Mouse (Mus musculus): ENCODE measurements around the gene Sppl3. TPM values are rescaled to one million over a fixed set of nuclear protein-coding genes. Genes with fewer than 3 reads are reported as not detected.
A peak's percentile ranks its signal among the peaks of the same experiment; 100 is the strongest.

Sppl3 gene
- total and polyA plus RNA-seq, 3 experiments, result 14.3 to 29.2 (median 14.9) TPM

DNA sequence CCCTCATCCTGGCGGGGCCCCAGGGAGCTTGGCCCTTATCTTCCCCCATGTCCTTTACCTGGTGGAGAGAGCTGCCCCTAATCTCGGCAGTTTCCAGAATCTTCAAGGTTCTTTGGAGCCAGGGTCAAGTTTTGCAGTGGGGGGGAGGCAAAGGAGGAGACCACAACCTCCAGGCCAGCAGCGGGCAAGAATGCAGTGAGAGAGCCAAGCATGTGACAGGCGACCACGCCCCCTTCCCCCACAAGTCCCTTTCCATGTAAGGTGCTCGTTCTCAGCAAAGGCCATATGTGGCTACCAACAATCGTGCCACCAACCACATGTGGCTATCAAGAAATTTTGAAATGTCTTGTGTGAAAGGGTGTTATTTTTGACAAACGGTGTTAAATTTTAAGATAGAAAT is 37.8 kb upstream of the Sppl3 start:
- no peak overlapping the region for H3K9ac ChIP-seq (ENCODE audit: insufficient read depth, low read depth)
- DNase-seq (ENCODE audit: extremely low read depth), result no peak
- H3K27ac ChIP-seq (ENCODE audit: insufficient read depth, low read depth), result no peak overlapping the region
- dilution Hi-C loops (cut with MboI; ENCODE audit: extremely low pct_ligation_motif_present, extremely low pct_unique_long_range_greater_than_20kb, low sequenced_read_pairs) (no loop called here), in situ Hi-C loops (cut with MboI; ENCODE audit: low pct_ligation_motif_present, low pct_unique_long_range_greater_than_20kb, low sequenced_read_pairs) (loop anchor here (10.0 kb wide), 1 partner anchor 132 kb away; no protein-coding TSS in a partner anchor)
- peaks cover 2 to 23% of the 10 kb centered on the region in 2 experiments; a peak in 3 of 4 replicates for H3K4me1 ChIP-seq (ENCODE audit: control insufficient read depth in 1 of 2, insufficient read depth in 2 of 2)
- no peaks in the 10 kb centered on the region for H3K36me3 ChIP-seq (replicated peaks in 1 of 2; ENCODE audit: control insufficient read depth in 1 of 2, insufficient read depth in 1 of 2, low read length in 1 of 2)
- H3K79me2 ChIP-seq (replicated peaks; ENCODE audit: control insufficient read depth, extremely low read depth, insufficient read depth, poor library complexity, severe bottlenecking), result no peaks in the 10 kb centered on the region
- no peak overlapping the region for H3K4me2 ChIP-seq (ENCODE audit: insufficient read depth, low read depth, poor library complexity, severe bottlenecking)
- H3K4me3 ChIP-seq (replicated peaks in 1 of 3; ENCODE audit: low read depth in 2 of 3, low read length in 2 of 3, poor library complexity in 1 of 3), result no peak overlapping the region
- peaks cover 6% of the 10 kb centered on the region for H3K27me3 ChIP-seq (replicated peaks)
- H3K9me3 ChIP-seq (replicated peaks; ENCODE audit: low read length), result no peaks in the 10 kb centered on the region
- TF ChIP-seq NRF1 (IDR thresholded peaks at IDR 0.05; ENCODE audit: low read depth, low read length) (no peak), NELFE (IDR thresholded peaks at IDR 0.05; ENCODE audit: low read depth, low read length) (no peak), USF1 (IDR thresholded peaks at IDR 0.05; ENCODE audit: low read depth, low read length) (no peak), MYC (IDR thresholded peaks at IDR 0.05; ENCODE audit: low read depth, low read length) (no peak), ELF1 (IDR thresholded peaks at IDR 0.05; ENCODE audit: low read depth, low read length) (no peak), BHLHE40 (IDR thresholded peaks at IDR 0.05; ENCODE audit: low read depth, low read length) (no peak), CTCF (conservative IDR thresholded peaks at IDR 0.05 in 1 of 2, IDR thresholded peaks at IDR 0.05 in 1 of 2; ENCODE audit: low read depth in 2 of 2, low read length in 2 of 2) (no peak), MXI1 (IDR thresholded peaks at IDR 0.05; ENCODE audit: low read depth, low read length) (no peak), ZMIZ1 (IDR thresholded peaks at IDR 0.05; ENCODE audit: low read depth, low read length) (no peak), PAX5 (IDR thresholded peaks at IDR 0.05; ENCODE audit: low read length) (no peak), JUND (conservative IDR thresholded peaks at IDR 0.05; ENCODE audit: low read depth, low read length) (no peak), UBTF (IDR thresholded peaks at IDR 0.05; ENCODE audit: low read depth, low read length) (no peak)

DNA sequence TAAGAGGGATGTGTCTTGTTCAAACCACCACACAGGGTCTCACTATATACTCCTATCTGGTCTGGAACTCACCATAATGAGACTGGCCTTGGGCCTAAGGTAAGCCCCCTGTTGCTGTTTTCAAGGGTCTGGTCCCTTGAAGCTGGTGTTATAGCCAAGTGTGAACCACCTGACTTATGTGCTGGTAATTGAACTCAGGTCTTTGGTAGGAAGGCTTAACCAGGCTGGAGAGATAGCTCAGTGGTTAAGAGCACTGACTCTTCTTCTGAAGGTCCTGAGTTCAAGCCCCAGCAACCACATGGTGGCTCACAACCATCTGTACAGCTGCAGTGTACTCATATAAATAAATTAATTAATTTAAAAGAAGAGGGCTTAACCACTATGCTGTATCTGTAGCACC is 34.0 kb upstream of the Sppl3 start:
- Histone ChIP-seq H3K27ac (ENCODE audit: insufficient read depth, low read depth) (no peak overlapping the region), H3K36me3 (replicated peaks in 1 of 2; ENCODE audit: control insufficient read depth in 1 of 2, insufficient read depth in 1 of 2, low read length in 1 of 2) (no peaks in the 10 kb centered on the region), H3K79me2 (replicated peaks; ENCODE audit: control insufficient read depth, extremely low read depth, insufficient read depth, poor library complexity, severe bottlenecking) (no peaks in the 10 kb centered on the region), H3K4me3 (replicated peaks in 1 of 3; ENCODE audit: low read depth in 2 of 3, low read length in 2 of 3, poor library complexity in 1 of 3) (no peak overlapping the region), H3K4me1 (ENCODE audit: control insufficient read depth in 1 of 2, insufficient read depth in 2 of 2) (peaks cover 0 to 28% of the 10 kb centered on the region in 2 experiments; a peak in 2 of 4 replicates), H3K9ac (ENCODE audit: insufficient read depth, low read depth) (no peak overlapping the region), H3K27me3 (replicated peaks) (no peaks in the 10 kb centered on the region), H3K9me3 (replicated peaks; ENCODE audit: low read length) (no peaks in the 10 kb centered on the region), H3K4me2 (ENCODE audit: insufficient read depth, low read depth, poor library complexity, severe bottlenecking) (no peak overlapping the region)
- in situ Hi-C loops (cut with MboI; ENCODE audit: low pct_ligation_motif_present, low pct_unique_long_range_greater_than_20kb, low sequenced_read_pairs) (loop anchor here (5.0 to 10.0 kb wide), 3 partner anchors 100 to 260 kb away; partner anchors contain the start of gene Pop5), dilution Hi-C loops (cut with MboI; ENCODE audit: extremely low pct_ligation_motif_present, extremely low pct_unique_long_range_greater_than_20kb, low sequenced_read_pairs) (no loop called here)
- DNase-seq (ENCODE audit: extremely low read depth), result no peak
- no peak for TF ChIP-seq RCOR1 (conservative IDR thresholded peaks at IDR 0.05; ENCODE audit: low read depth, low read length)
- no peak for TF ChIP-seq SIN3A (IDR thresholded peaks at IDR 0.05; ENCODE audit: low read length)
- peak; percentile 91 for TF ChIP-seq TBP (conservative IDR thresholded peaks at IDR 0.05; ENCODE audit: low read depth, low read length)

Measured in CH12.LX (cell line).